Mouse (Mus musculus) adrenal gland (tissue): ENCODE data around the gene Slc25a42.

Experiments used
- intact Hi-C: fragments of 180-260 bp; cut with DNase I; formaldehyde crosslinking; loops from one replicate; pipeline ENCODE4 v1.15.1; 2025
- long read RNA-seq, 2 experiments: library from polyadenylated mRNA; unstranded; transcript quantifications; one replicate each; pipeline ENCODE4 v2.0.0; 2020; ENCODE audit warnings: borderline replicate concordance in 1 of 2; ENCODE audit not compliant: insufficient replicate concordance in 1 of 2

The Slc25a42 gene
- long read RNA-seq, experiment 1: 0 reads
- long read RNA-seq, experiment 2, partial matches to known transcripts: 0 of 1 reads
- long read RNA-seq, experiment 2, other reads (novel, unspliced or antisense): 1 of 1 reads

DNA sequence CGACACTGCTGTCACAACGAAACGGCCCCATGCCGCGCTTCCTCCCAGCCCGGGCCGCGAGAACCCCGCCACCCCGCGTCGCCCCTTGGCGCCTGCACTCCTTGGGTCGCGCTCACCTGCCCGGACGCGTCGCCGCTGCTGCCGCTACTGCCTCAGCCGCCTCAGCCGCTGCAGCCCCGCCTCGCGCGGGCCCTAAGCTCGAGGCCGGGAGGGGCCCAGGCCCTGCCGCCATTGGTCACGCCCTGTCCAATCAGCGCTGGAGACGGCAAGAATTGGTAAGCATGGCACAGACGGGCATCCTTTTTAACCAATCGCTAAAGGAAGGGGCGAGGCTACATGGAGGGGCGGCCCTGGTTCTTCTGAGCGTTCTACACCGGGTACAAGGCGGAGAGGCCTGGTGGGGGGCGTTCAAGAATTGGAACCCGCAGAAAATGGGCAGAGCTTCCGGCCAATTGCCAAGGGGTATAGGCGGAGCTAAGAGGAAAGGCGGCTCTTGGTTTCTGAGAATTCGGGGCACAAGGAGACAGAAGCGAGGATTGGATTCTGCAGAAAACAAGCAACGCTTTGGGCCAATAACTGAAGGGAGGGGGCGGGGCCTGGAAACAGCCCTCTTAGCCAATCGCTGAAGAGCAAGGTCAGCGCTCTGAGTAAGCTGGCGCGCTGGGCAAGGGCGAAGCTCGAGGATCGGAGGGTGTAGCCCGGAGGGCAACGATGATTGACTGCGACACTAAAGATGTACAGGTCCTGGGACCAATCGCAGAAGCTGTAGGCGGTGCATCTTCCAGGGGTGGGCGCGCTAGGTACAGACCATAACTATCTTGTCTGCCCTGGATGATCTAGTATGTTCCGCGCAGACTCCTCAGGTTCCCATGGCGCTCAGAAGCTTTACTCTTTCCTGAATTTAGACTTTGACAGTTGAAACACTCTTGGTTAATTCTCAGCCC is at the start of gene Slc25a42:
Slc25a42 (minus strand) TSS at position 194 of the 944 bp plus-strand sequence.
- intact Hi-C loops: no loop called here

DNA sequence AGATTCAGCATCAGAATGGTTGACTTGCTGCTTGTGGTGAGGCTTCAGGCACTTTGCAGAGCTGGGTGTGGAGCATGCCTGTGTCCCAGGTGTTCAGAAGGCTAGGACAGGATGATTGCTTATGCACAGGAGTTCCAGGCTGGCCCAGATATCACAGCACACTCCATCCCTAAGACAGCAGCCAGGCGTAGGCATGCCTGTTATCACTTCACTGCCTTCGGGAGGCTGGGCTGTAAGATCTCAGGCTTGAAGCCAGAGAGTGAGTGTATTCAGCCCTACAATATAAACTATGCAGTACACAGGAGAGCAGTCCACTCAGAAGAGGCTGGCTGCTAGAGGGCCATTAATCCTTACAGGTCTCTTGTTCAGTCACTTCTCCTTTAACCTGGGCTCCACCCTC is 46.9 kb upstream of the Slc25a42 start:
- intact Hi-C loops: no loop called here

DNA sequence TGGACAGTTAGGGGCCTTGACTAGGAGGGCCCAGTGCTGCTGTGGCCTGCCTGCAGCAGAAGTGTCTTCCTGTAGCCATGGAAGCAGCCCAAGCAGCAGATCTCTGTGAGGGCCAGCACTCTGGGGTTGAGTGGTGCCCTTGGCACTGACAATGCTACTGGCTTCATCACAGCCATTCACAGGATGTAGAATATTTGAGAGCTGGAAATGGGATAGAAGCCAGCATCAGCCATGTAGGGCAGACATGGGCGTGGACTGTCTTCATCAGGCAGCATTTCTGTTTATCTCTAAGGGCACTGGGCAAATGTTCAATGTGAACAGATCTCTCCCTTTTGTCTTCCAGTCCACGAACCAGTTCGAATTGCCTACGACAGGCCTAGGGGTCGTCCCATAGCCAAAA is 46.5 kb upstream of the Slc25a42 start:
- intact Hi-C loops: no loop called here

DNA sequence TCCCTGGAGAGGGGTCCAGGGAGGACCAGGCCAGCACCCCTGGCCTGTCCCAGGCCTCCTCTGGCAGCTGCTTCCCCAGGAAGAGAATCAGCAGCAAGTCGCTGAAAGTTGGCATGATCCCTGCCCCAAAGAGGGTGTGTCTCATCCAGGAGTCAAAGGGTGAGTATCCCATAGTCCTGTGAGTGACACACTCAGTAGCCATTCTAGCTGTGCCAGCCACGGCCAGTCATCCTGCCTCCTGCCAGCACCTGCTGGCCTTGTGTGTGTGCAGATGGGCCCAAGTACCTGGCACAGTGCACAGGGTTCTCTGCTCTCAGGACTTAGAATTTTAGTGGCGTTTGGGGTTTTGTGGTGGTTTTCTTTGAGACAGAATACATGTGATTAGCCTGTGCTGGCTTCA is 45.4 kb upstream of the Slc25a42 start:
- intact Hi-C loops: no loop called here

DNA sequence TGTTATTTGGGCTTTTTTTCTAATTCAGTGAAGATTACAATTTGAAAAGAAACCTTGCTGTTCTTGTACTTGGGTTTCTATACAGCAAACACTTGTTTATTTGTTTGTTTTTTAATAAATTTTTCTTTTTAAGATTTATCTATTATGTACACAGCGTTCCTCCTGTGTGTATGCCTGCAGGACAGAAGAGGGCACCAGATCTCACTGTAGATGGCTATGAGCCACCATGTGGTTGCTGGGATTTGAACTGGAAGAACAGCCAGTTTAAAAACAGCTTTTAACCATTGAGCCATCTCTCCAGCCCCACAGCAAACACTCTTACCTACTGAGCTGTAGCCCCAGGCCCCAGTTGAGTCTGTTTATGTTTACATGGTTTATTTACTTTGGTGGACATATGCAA is 42.5 kb upstream of the Slc25a42 start:
- intact Hi-C loops: no loop called here

DNA sequence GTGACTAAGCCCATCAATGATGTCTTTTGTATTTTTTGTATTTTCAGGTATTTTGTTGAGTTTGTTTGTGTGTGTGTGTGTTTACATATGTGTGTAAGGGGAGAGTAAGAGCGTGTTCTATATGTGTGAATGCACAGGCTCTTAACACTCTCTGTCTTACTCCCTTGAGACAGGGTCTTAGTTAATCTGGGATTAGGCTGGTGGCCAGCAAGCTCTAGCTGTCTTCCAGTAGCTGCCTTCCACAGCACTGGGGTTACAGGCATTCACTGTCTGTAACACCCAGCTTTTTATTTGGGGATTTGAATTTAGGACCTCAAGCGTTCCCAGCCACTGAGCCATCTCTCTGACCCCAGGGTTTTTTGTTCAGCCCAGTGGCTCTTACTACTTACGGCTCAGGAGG is 35.7 kb upstream of the Slc25a42 start:
- intact Hi-C loops: no loop called here

DNA sequence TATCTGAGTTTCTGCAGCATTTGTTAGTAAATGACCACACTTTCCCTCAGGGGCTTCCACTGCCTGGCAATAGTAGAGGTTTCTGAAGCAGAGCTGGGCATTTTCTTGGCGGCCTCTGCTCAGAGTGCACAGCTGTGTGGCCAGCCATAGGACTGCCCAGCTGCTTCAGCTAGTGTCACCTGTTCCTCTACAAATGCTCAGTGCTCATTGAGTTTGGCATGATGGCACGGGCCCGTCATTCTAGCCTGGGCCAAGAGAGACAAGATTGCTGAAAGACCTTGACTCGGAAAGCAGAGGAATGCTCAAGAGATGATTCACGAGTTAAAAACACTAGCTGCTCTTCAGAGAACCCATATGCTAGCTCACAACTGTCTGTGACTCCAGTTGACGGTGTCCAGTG is 34.5 kb upstream of the Slc25a42 start:
- intact Hi-C loops: no loop called here

DNA sequence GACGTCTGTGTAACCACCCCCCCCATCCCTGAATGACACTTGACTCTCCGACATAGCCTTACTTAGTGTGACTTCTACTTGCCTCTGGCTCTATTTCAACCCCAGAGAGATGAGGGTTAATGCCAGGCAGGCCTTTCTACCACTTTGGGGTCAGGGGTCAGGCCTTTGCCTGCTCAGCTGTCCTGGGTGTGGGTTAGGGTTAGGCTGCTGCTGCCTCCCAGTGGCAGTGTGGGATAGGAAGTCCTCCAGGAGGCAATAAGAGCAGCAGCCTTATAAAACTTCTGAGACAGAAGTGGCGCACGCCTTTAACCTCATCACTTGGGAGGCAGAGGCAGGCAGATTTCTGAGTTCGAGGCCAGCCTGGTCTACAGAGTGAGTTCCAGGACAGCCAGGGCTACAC is 28.5 kb upstream of the Slc25a42 start:
- intact Hi-C loops: no loop called here

DNA sequence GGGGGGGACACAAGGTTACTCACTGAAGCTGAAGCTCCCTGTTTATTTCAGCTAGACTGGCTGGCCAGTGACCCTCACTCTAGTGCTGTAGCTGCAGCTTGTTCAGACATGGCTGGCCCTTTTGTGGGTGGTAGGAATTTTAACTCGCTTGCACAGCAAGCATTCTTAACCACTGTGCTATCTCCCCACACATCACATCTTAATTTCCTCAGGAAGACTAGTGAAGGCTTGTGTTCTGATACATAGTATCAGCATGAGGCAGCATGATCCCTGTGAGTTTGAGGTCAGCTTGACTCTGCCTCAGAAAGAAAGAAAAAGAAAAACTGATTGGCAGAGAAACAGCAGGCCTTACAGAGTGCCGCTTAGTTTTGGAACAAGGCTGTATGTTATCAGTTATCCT is 25.7 kb upstream of the Slc25a42 start:
- intact Hi-C loops: no loop called here

DNA sequence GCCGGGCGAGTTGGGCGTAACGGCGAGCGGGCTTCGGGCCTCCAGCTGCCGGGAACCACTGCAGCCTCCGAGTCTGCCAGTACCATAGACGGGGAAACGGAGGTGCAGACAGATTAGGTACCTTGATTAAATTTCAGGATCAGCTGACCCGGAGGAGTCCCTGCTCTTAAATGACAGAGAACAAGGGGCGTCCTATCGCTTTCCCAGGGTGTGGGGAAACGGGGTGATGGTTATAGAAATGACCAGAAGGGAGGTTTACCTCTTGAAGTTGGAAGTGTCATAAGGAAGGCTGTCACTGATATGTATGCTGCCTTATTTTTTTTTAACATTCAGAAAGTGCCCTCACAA is 22.6 kb upstream of the Slc25a42 start:
- intact Hi-C loops: loop anchor here (5.0 kb wide), 1 partner anchor 68 kb away; the partner anchor contains the start of genes Cope and Ddx49

DNA sequence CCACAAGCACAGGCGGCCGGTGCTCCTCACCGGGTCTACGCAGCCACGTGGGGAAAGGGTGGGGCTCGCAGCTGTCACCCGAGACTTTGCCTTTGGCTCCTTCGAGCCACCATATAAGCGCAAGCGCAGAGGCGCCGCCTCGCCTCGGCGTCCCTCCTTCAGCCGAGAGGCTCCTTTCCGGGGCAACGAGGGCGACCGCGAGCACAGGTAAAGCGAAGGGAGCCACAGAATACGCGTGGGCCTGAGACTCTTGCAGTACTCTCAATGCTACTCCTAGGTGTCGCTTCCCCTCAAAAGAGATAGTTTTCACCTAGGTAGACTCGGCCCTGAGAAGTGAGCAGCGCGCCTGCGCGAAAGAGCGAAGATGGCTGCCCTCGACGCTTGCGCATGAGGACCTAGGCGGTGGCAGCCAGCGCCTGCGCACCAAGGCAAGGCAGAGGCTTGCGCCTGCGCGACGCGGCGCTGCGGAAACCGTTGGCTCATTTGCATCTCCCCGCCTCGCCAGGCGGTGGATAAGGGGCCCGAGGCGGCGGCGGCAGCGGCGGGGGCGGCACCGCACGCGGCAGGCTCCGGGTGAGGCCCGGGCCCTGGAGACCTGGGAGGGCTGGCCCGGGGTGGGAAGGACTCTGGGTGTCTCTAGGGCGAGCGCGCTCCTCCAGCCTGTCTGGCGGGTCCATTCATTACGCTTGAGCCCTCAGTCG is 22.1 kb upstream of the Slc25a42 start, which contains the start of the genes Sugp2 and Armc6:
Sugp2 (plus strand) TSS at position 147 of the 701 bp plus-strand sequence.
Armc6 (minus strand) TSS at position 387 of the 701 bp plus-strand sequence.
- intact Hi-C loops: loop anchor here (5.0 kb wide), 1 partner anchor 68 kb away; the partner anchor contains the start of genes Cope and Ddx49

DNA sequence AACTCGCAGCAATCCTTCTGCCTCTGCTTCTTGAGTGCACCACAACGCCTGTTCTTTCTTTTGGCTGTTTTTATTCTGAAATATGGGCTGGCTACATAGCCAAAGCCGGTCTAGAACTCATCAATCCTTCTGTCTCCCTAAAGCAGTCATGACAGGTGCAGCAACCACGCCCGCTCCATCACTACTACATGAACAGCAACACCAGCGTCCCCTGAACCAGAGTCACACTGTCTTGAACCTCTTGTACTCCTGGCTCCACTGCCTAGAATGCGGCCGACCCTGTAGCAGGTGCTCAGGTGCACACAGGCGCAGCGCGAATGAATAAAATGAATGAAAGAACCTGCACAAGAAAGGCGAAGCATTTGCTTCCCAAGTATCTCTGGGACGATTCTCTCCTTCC is 21.5 kb upstream of the Slc25a42 start:
- intact Hi-C loops: loop anchor here (5.0 kb wide), 1 partner anchor 69 kb away; the partner anchor contains the start of genes Cope and Ddx49

DNA sequence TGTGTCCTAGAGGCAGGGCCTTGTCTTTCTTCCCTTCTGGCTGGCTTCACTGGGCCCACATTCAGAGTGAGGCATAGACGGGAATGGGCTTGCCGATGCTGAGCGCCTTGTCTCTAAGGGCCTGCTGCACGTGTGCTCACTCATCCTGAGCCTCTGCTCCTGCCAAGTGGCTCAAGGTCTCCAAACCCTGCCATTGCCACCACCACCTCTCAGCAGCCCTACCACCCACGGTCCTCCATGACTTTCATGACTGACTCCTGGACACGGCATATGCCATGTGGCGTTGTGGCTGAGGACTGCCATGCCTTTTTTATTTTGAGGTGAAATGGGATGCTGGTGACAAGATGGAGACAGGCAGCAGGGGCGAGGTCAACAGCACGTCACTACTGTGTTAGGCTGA is 18.7 kb upstream of the Slc25a42 start:
- intact Hi-C loops: loop anchor here (5.0 kb wide), 1 partner anchor 71 kb away; the partner anchor contains the start of genes Cope and Ddx49

DNA sequence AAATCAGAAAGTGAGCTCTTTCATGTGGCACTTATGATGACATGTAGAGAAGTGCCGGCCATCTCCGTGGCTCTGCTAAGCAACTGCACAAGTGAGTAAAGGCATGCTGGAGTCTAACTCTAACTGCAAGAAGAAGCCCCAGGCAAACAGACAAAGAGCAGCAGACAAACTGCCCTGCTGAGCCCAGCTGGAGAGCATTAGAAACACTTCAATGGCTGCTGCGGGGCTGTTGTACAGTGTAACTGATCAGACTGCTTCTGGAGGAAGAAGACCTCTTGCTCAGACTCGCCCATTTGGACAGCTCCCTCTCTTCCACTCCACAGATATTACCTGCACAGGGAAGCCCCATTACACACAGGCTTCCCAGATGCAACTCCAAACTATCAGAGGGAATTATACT is 15.9 kb upstream of the Slc25a42 start:
- intact Hi-C loops: no loop called here

DNA sequence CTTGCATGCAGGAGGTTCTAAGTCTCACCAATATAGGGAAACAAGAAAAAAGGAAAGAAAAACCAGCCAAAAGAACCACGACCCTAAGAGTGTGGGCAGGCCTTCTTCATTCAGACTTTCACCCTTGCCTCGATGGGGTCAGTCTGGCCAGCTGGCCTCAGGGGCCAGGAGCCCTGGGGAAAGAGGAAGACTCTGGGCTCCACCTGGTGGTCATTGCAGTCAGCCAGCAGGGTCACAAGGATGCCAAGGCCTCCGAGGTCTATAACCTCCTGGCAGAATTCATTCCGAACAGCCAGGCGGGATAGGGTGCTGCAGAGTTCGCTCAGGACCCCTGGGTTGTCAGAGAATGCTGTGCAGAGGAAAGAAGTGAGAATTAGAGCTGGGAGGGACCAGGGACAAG is 11.2 kb upstream of the Slc25a42 start:
- intact Hi-C loops: loop anchor here (5.0 kb wide), 1 partner anchor 41 kb away; no protein-coding TSS in a partner anchor

DNA sequence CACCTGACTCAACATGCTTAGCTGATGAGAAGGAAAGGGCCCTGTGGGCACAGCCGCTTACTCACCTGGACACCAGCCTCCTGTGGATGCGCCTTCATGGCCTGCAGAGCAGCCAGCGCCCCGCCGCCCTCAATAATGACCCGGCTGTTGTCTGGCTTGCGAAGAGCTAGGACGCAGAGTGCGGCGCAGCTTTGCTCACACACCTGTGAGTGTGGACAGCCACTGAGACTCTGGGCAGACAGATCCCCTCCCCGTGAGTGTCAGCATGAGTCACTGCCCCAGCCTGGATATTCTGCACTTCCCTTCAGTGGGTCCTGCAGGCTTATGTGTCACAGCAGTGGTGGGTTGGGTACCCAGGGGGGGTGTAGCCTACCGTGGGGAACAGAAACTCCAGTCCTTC is 9.9 kb upstream of the Slc25a42 start:
- intact Hi-C loops: loop anchor here (5.0 kb wide), 1 partner anchor 40 kb away; no protein-coding TSS in a partner anchor

DNA sequence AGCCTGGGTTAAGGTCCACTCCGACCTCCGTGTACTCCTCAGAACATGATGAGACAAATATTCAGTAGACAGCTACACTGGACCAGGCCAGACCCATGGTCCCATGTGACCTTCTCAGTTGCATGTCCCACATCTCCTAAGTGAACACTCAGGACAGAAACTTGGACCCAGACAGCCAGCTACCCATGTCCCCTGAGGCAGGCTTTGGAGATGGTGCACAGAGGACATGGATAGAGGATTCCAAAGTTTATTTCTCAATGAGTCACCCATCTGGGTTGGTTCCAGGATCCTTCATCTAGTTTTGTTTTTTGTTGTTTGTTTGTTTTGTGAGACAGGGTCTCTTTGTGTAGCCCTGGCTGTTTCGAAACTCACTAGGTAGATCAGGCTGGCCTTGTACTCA is 8.8 kb upstream of the Slc25a42 start:
- intact Hi-C loops: loop anchor here (5.0 kb wide), 1 partner anchor 39 kb away; no protein-coding TSS in a partner anchor

DNA sequence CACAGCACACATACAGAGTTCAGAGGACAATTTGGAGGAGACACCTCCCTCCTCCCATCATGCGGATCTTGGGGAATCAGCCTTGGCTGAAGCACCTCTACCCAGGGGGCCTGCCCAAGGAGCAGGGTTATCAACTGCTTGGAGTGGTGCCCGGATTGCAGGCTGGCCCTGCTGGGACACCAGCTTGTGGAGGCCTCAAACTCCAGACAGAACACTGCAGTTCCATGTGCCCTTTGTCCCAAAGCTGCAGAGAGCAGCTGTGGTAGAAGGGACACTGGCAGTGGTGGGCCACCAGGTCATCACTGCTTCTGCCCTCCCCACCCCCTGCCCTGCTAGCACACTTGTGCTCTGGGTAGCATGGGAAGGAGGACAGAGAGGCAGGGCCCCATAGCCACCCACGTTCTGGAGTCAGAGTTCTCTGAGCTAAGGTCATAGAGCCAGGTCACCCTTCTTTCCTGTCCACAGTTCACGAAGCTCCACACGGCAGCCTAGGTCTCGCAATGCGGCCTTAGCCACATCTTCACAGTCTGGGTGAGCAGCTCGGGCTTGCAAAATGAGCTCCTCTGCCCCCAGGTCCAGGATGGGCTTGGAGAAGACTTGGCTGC is 8.2 kb upstream of the Slc25a42 start:
- intact Hi-C loops: loop anchor here (5.0 kb wide), 1 partner anchor 38 kb away; no protein-coding TSS in a partner anchor

DNA sequence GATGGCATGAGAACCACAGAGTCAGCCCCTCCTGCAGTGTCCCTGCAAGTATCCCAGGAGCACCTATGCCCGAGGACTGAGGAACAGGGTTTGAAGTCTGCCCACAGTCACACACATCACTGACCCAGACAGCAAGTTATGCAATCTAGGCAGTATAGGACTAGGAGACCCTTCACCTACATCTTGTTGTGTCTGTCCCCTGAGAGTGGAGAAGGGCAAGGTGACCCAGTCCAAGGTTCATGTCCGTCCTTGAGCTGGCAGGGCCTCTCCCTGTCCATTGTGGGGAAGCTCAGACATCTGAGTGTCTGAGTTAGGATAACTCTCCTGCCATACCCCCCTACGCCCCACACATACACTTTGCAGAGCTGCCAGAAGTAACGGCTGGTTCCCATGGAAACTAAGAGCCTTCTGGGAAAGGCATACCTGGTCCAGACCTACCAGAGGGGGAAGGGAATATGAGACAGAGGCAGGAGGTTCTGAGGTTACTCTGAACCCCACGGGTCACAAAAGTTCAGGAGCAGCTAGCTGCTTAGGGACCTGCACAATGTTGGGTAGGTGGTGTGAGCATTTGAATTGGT is 7.1 kb upstream of the Slc25a42 start:
- intact Hi-C loops: no loop called here

DNA sequence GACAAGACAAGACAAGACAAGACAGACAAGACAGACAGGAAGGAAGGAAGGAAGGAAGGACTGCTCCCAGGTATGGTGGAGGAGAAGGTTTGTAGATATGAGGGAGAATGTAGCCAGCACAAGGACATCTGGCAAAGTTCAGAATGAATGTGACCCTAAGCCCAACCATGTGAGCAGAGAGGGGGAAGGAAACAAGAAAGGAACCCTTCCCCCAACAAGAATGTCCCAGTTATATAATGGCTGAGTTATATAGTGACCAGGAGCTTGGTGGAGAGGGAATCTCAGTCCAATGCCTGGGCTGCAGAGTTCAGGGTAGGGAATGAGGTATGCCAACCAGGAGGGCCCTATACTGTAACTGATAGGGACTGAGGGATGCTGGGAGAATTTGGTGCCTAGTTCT is 5.3 kb upstream of the Slc25a42 start:
- intact Hi-C loops: no loop called here

DNA sequence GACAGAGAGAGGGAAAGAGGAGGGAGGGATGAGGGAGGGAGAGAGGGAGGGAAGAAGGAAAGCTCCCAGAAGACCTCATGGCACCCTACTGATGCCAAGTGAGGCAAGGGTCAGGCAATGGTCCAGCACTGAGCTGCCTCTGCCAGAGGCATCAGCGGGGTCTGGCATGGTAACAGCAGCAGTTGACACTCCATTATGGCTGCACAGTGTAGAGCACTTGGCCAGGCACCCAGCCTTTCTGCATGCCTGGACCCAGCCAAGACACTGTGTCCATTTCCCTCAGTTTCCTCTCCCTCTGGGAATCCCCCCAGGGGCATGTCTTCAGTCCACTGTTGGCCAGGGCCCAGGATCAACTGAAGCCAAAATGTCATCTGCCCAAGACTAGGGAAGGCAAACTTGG is 4.5 kb upstream of the Slc25a42 start:
- intact Hi-C loops: no loop called here
